Mouse (Mus musculus) small intestine, adult 2 months (tissue): Measurements from ENCODE around the gene Dgkg.

ENCODE experiments used
- CTCF ChIP-seq: fragments of 200-500 bp; IDR thresholded peaks from 2 replicates; pipeline ENCODE4 v1.5.1; 2012; ENCODE audit warnings: low read depth, mild to moderate bottlenecking, control low read depth, inconsistent platforms, low read length, moderate library complexity, mixed read lengths; ENCODE audit not compliant: insufficient replicate concordance, insufficient read length; ENCODE audit errors: extremely low read depth
- POLR2A ChIP-seq: fragments of 200-500 bp; IDR thresholded peaks from 2 replicates; pipeline ENCODE4 v1.6.1; 2012; ENCODE audit warnings: low read depth, mild to moderate bottlenecking, control low read depth, inconsistent platforms, low read length, moderate library complexity

GRCm38 (mm10) chr16:22663136-22663535, 6.1 kb upstream of the Dgkg start:
- TF ChIP-seq POLR2A, result no peak
- no peak for TF ChIP-seq CTCF
